Mouse (Mus musculus) E14TG2a.4 (cell line): Measurements from ENCODE around the gene Tssk1.

Experiments
- CTCF ChIP-seq: conservative IDR thresholded peaks from 2 replicates; pipeline ENCODE4 v1.5.1; 2014; ENCODE audit warnings: low read length
- NANOG ChIP-seq: IDR thresholded peaks from 2 replicates; pipeline ENCODE4 v1.6.1; 2014; ENCODE audit warnings: borderline replicate concordance, low read length, mixed read lengths

- TF ChIP-seq CTCF: no peak
- TF ChIP-seq NANOG: no peak
Observed at GRCm38 (mm10) chr16:17914307-17915249, 20.6 kb downstream of the Tssk1 start, which contains the start of gene Gsc2.
